Mouse (Mus musculus) hindbrain, embryonic 11.5 days (tissue): ENCODE measurements at regions not wholly inside any gene's neighbourhood (a gene's known extent, or its start where the extent isn't known, plus 50 kb on each side); places are given as distances from the start of the nearest gene placed in this dataset.

ENCODE experiments used
- ATAC-seq: fragments of 200-750 bp; cut with Nextera tagmentation; 2 replicates; pipeline ENCODE4 v1.8.0; 2017; ENCODE audit warnings: mild to moderate bottlenecking, moderate TSS enrichment, moderate library complexity; ENCODE audit not compliant: low FRiP score
- DNase-seq: peaks from one replicate; pipeline ENCODE4 v3.0.0-alpha.2; 2015; ENCODE audit warnings: low spot score
- H3K27ac ChIP-seq: fragments of 300-500 bp; sonication (generic); 2 replicates; pipeline ENCODE4 v1.5.1; 2014; ENCODE audit warnings: mild to moderate bottlenecking, low read depth, low read length
- H3K27me3 ChIP-seq: fragments of 300-500 bp; sonication (generic); 2 replicates; pipeline ENCODE4 v1.6.1; 2014; ENCODE audit warnings: mild to moderate bottlenecking, low read length, moderate library complexity, mixed read lengths; ENCODE audit not compliant: control insufficient read depth, insufficient read depth
- H3K36me3 ChIP-seq: fragments of 300-500 bp; sonication (generic); 2 replicates; pipeline ENCODE4 v1.6.1; 2014; ENCODE audit warnings: mild to moderate bottlenecking, low read length, moderate library complexity, mixed read lengths; ENCODE audit not compliant: control insufficient read depth, insufficient read depth
- H3K4me1 ChIP-seq: fragments of 300-500 bp; sonication (generic); replicated peaks from 2 replicates; pipeline ENCODE4 v1.6.1; 2014; ENCODE audit warnings: low read length, mixed read lengths; ENCODE audit not compliant: control insufficient read depth, insufficient read depth
- H3K4me2 ChIP-seq: fragments of 300-500 bp; sonication (generic); replicated peaks from 2 replicates; pipeline ENCODE4 v1.6.1; 2014; ENCODE audit warnings: mild to moderate bottlenecking, low read depth, low read length
- H3K4me3 ChIP-seq: fragments of 300-500 bp; sonication (generic); 2 replicates; pipeline ENCODE4 v1.5.1; 2014; ENCODE audit warnings: low read depth, low read length
- H3K9ac ChIP-seq: fragments of 300-500 bp; sonication (generic); 2 replicates; pipeline ENCODE4 v1.6.1; 2014; ENCODE audit warnings: low read depth, low read length
- H3K9me3 ChIP-seq: fragments of 300-500 bp; sonication (generic); 2 replicates; pipeline ENCODE4 v1.6.1; 2016; ENCODE audit warnings: low read length; ENCODE audit not compliant: control insufficient read depth
- WGBS: fragments of 180-500 bp; shearing (Covaris S2); extraction: QIAGEN DNeasy Blood & Tissue Kit; methylation state at CpG from one replicate; pipeline ENCODE4 v1.1.7; 2014; 5-methylcytosine and 5-hydroxymethylcytosine counted together

DNA sequence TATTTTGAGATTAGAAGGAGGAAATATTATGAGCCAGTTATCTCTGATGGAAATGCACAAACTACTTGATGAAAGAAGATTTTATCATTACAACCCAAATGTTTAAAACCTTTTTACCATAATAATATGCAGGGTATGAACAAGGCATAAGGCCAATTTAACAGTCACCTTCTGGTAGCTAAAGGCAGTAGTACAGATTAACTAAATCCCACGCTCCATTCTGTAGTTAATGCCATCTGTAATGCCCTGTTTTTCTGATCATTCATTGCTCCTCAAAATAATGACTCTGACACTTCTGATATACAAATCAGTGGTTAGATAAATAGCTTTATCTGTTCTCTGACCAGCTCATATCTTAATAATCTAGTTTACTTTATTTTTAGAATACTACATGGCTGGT lies 987.8 kb downstream of the Pcdh7 start:
- Histone ChIP-seq H3K9me3 (no peaks in the 10 kb centered on the region), H3K4me3 (no peak overlapping the region), H3K27me3 (no peaks in the 10 kb centered on the region), H3K4me2 (no peak overlapping the region), H3K4me1 (no peaks in the 10 kb centered on the region), H3K9ac (no peak overlapping the region), H3K27ac (no peak overlapping the region), H3K36me3 (no peaks in the 10 kb centered on the region)
- WGBS: 86% methylated on average over 1 of the region's 1 CpGs
- DNase-seq: no peak
- ATAC-seq: no peak

DNA sequence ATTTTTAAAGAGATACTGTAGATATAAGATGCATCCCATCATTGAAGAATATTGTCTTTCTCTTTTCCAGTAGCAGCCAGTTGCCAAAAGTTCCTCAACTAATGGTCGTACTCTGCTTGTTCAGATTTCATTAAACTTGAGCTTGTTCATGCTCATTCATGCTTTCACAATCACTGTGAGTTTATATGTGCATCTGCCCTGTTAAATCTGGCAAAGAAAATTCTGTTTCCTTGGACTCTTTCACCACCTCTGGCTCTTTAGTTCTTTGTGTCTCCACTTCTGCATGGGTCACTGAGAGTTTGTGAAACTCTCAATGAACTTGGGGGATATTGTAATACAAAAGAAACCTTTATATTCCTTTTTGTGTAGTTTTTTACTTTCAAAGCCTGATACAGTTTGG lies 994.6 kb downstream of the Pcdh7 start:
- Histone ChIP-seq H3K36me3 (no peaks in the 10 kb centered on the region), H3K4me1 (no peaks in the 10 kb centered on the region), H3K4me2 (no peak overlapping the region), H3K9ac (no peak overlapping the region), H3K27ac (no peak overlapping the region), H3K4me3 (no peak overlapping the region), H3K9me3 (no peaks in the 10 kb centered on the region), H3K27me3 (no peaks in the 10 kb centered on the region)
- DNase-seq (no peak), ATAC-seq (no peak)
- WGBS: 70% methylated on average over 1 of the region's 1 CpGs

DNA sequence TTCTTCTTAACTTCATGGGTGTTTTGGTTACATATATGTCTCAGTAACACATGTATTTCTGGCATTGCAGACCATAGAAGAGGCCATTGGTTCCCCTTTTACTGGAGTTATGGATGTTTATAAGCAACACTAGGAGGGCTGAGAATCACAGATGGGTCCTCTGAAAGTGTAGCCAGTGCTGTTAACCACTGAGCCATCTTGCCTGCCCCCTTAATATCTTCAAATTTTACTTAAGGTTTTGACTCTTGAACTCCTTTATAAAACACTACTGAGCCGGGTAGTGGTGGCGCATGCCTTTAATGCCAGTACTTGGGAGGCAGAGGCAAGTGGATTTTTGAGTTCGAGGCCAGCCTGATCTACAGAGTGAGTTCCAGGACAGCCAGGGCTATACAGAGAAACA lies 1015.6 kb downstream of the Pcdh7 start:
- Histone ChIP-seq H3K27me3 (no peaks in the 10 kb centered on the region), H3K27ac (no peak overlapping the region), H3K4me1 (no peaks in the 10 kb centered on the region), H3K9me3 (no peaks in the 10 kb centered on the region), H3K4me3 (no peak overlapping the region), H3K9ac (no peak overlapping the region), H3K4me2 (no peak overlapping the region), H3K36me3 (no peaks in the 10 kb centered on the region)
- 99% methylated on average over 3 of the region's 3 CpGs for WGBS
- ATAC-seq (no peak), DNase-seq (no peak)

DNA sequence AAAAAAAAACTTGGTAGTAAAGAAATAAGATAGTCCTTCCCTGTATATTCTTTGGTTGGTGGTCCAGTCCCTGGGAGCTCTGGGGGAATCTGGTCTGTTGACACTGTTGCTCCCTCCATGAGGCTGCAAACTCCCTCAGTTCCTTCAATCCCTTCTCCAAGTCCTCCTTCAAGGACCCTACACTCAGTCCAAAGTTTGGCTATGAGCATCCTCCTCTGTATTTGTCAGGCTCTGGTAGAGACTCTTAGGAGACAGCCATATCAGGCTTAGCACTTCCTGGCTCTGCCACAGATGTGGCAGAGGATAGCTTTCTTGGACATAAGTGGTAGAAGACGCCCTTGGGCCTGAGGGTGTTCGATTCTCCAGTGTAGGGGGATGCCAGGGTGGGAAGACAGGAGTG lies 1016.2 kb downstream of the Pcdh7 start:
- H3K4me3 ChIP-seq: no peak overlapping the region
- DNase-seq: no peak
- ATAC-seq: no peak

DNA sequence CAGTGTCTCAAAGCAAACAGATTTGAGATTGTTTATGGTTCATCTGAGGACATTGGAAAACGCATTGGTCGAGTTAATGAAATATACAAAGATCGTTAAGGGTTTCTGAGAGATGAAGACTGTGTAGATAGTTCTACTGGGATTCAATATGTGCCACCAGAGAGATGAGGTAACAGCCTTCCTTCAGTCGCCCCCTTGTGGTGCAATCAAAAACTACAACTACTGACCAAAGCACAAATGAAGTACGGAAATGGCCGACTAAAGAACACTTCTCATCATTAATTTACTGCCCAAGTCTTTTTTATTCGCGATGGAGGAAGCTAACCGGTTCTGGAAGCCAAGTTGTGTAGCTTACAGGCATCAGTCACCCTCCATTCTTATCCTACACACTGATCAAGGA lies 1018.8 kb downstream of the Pcdh7 start:
- 63% methylated on average over 9 of the region's 9 CpGs for WGBS
- Histone ChIP-seq H3K4me2 (no peak overlapping the region), H3K4me3 (no peak overlapping the region), H3K36me3 (no peaks in the 10 kb centered on the region), H3K9me3 (no peaks in the 10 kb centered on the region), H3K4me1 (no peaks in the 10 kb centered on the region), H3K9ac (no peak overlapping the region), H3K27me3 (no peaks in the 10 kb centered on the region), H3K27ac (no peak overlapping the region)
- DNase-seq: peak; percentile 63
- peak; percentile 30; the same call in 1 of the 2 replicates for ATAC-seq

More for the DNA sequence above, 1016.2 kb downstream of the Pcdh7 start:
- Histone ChIP-seq H3K27me3 (no peaks in the 10 kb centered on the region), H3K4me2 (no peak overlapping the region), H3K9ac (no peak overlapping the region), H3K36me3 (no peaks in the 10 kb centered on the region), H3K27ac (no peak overlapping the region), H3K9me3 (no peaks in the 10 kb centered on the region), H3K4me1 (no peaks in the 10 kb centered on the region)
- WGBS: 86% methylated on average over 2 of the region's 2 CpGs

DNA sequence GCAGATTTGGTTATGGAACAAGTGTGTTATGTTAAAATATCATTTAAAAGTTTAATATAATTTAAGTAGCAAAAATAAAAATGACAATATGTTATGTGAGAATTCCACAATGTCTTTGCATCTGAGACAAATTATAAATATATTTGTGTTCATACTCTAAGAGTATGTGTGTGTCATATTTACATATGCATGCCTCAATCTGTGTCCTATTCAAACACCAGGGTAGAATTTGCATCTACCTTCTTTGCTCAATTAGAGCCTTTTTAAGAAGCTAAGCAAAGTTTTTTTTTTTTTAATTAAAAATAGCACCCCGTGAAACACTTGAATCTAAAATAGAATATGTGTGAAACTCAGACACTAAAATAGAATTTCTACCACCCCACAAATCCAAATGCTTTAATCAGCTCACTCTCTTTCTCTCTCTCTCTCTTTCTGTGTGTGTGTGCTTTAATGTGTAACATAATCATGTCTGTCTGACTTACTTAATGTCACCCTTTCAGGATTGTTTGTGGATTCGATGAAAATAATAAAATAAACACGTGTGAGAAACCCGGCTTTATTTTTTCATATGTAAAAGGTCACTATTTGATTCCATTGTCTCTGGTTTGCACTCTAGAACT lies 1019.6 kb downstream of the Pcdh7 start:
- H3K9me3 ChIP-seq: no peaks in the 10 kb centered on the region
- H3K27ac ChIP-seq: no peak overlapping the region
- no peak overlapping the region for H3K4me3 ChIP-seq
- no peaks in the 10 kb centered on the region for H3K27me3 ChIP-seq
- no peak for DNase-seq
- no peaks in the 10 kb centered on the region for H3K4me1 ChIP-seq
- no peak overlapping the region for H3K4me2 ChIP-seq
- WGBS: 92% methylated on average over 4 of the region's 4 CpGs
- no peak for ATAC-seq
- H3K36me3 ChIP-seq: no peaks in the 10 kb centered on the region
- no peak overlapping the region for H3K9ac ChIP-seq

DNA sequence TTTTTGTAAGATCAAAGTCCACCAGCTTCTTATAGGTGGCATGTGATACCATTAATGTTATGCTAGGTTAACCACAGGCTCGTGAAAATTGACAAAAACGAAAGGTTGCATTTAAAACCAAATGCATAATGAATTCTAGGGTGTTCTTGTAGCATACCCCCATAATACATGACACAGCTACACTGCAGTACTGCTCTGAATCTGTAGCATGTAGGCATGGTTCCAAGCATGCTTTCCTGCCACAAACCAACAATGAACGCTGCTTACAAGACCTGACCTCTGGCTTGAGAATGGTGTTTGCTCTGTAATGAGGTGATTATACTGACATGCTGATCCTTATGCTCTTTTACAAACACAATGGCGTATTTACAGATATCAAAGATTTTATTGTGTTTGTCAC lies 1020.3 kb downstream of the Pcdh7 start:
- no peaks in the 10 kb centered on the region for H3K9me3 ChIP-seq
- DNase-seq (no peak), ATAC-seq (no peak)
- H3K4me2 ChIP-seq: no peak overlapping the region
- no peaks in the 10 kb centered on the region for H3K27me3 ChIP-seq
- no peak overlapping the region for H3K27ac ChIP-seq
- H3K9ac ChIP-seq: no peak overlapping the region
- H3K4me1 ChIP-seq: no peaks in the 10 kb centered on the region
- H3K36me3 ChIP-seq: no peaks in the 10 kb centered on the region
- no peak overlapping the region for H3K4me3 ChIP-seq
- 77% methylated on average over 4 of the region's 4 CpGs for WGBS

DNA sequence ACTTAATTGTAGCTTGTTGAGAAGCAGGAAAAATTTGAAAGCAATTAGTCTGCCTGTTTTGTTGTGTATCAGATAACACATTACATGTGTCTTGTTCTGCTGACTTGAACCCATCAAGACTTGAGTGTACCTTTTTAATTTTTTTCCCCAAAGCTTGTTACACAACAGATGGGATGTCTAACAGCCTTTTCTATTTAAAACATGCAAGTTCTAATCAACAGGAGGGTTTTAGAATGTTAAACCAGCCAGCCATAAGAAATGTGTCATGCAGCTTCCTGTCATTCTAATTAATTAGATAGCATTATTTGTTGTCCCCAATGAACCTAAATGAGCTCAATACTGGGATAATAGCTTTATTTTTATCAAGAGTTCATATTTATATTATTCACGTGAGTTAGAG lies 1023.0 kb downstream of the Pcdh7 start:
- Histone ChIP-seq H3K27me3 (no peaks in the 10 kb centered on the region), H3K36me3 (no peaks in the 10 kb centered on the region), H3K9me3 (no peaks in the 10 kb centered on the region), H3K27ac (no peak overlapping the region), H3K4me1 (no peaks in the 10 kb centered on the region), H3K9ac (no peak overlapping the region), H3K4me2 (no peak overlapping the region), H3K4me3 (no peak overlapping the region)
- 88% methylated on average over 1 of the region's 1 CpGs for WGBS
- DNase-seq: no peak
- no peak for ATAC-seq

DNA sequence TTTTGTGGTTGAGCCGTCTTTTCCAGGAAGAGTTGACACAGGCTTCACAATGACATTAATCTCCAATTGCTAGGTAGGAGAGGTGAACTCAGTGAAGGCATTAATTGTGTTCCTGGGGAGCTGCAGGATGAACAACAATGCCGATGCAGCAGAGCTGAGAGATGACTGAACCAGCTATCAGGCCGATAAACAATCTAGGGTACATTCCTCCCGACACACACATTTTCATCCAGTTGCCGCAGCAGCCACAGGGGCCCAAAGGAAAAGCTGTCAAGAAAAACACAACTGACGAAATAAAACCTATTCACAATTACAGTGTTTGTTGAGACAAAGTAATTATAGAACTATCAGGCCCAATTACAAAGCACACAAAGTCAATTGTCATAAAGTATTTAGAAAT lies 1029.9 kb downstream of the Pcdh7 start:
- Histone ChIP-seq H3K4me3 (no peak overlapping the region), H3K27me3 (no peaks in the 10 kb centered on the region), H3K9me3 (no peaks in the 10 kb centered on the region), H3K27ac (no peak overlapping the region), H3K4me2 (no peak overlapping the region), H3K4me1 (no peaks in the 10 kb centered on the region; the same call in 1 of the 2 replicates), H3K9ac (no peak overlapping the region), H3K36me3 (no peaks in the 10 kb centered on the region)
- DNase-seq (peak; percentile 18), ATAC-seq (no peak)
- WGBS: 20% methylated on average over 6 of the region's 6 CpGs
